Mouse (Mus musculus): ENCODE data around the gene Cdkn2aip. TPM values are rescaled to one million over a fixed set of nuclear protein-coding genes. Genes with fewer than 3 reads are reported as not detected.

The Cdkn2aip gene
- total and polyA plus RNA-seq, 3 experiments: 13.5 to 101 (median 14.1) TPM

DNA sequence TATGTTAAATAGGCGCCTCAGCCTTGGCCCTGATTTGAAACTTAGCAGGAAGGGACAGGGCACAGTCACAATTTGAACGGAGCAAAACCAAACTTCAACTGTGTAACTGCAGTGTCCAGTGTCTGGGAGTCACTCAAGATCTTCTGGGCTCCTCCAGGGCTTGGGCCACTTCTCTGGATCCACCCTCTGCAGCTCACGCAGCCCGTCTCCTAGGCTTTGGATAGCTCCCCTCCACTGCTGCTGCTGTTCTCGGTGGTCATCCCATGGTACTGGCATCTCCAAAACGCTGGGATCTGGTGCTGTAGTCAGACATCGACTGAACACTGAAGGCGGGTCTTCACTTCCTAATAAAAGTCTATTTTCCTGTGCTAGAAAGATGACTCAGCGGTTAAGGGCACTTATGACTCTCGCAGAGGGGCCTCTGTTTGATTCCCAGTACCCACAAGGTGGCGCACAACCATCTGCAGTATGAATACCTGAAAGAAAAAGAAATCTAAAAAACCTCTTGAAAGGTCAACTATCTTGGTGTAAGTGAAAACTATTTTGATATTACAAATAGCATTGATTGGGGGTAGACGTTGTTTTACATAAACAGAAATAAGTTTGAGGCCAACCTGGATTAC lies 23.9 kb downstream of the Cdkn2aip start:
- peak; percentile 94 for DNase-seq (ENCODE audit: low read depth, low spot score)
- H3K27me3 ChIP-seq (ENCODE audit: control insufficient read depth in 1 of 2, insufficient read depth in 2 of 2, low read length in 2 of 2): no peaks in the 10 kb centered on the region
- TF ChIP-seq CTCF (IDR thresholded peaks at IDR 0.05 in 2 of 3, conservative IDR thresholded peaks at IDR 0.05 in 1 of 3; ENCODE audit: control insufficient read depth in 1 of 3, insufficient read depth in 1 of 3, low read depth in 2 of 3, low read length in 3 of 3, poor library complexity in 1 of 3, severe bottlenecking in 1 of 3) (peak; percentile 68 to 90 (median 74)), CHD1 (IDR thresholded peaks at IDR 0.05; ENCODE audit: low read depth, low read length) (no peak), E2F4 (IDR thresholded peaks at IDR 0.05; ENCODE audit: borderline replicate concordance, low read depth, low read length) (no peak), ETS1 (IDR thresholded peaks at IDR 0.05; ENCODE audit: low read depth, low read length) (peak; percentile 20; the same call in 1 of the 2 replicates), POLR2A (IDR thresholded peaks at IDR 0.05; ENCODE audit: control insufficient read depth in 1 of 2, insufficient read depth in 1 of 2, low read depth in 1 of 2, low read length in 2 of 2, poor library complexity in 1 of 2) (no peak), SMC3 (IDR thresholded peaks at IDR 0.05; ENCODE audit: low read depth, low read length) (peak; percentile 77), MYB (IDR thresholded peaks at IDR 0.05; ENCODE audit: low read depth, low read length) (no peak), TBP (IDR thresholded peaks at IDR 0.05; ENCODE audit: low read depth, low read length) (0 out of 2 replicates have a peak, but pooled peaks have one; percentile 29), EP300 (IDR thresholded peaks at IDR 0.05; ENCODE audit: low read depth in 1 of 2, low read length in 2 of 2) (peak in 1 of 2 experiments; percentile 19; a peak in 1 of 4 replicates), ZC3H11A (IDR thresholded peaks at IDR 0.05; ENCODE audit: low read depth, low read length) (0 out of 2 replicates have a peak, but pooled peaks have one; percentile 32), RAD21 (IDR thresholded peaks at IDR 0.05; ENCODE audit: low read depth, low read length) (peak; percentile 65), MAFK (IDR thresholded peaks at IDR 0.05; ENCODE audit: borderline replicate concordance, low read depth, low read length) (peak; percentile 97), SIN3A (IDR thresholded peaks at IDR 0.05; ENCODE audit: low read length) (peak; percentile 49), MAX (IDR thresholded peaks at IDR 0.05; ENCODE audit: low read length) (no peak; the same call in 1 of the 2 replicates)

DNA sequence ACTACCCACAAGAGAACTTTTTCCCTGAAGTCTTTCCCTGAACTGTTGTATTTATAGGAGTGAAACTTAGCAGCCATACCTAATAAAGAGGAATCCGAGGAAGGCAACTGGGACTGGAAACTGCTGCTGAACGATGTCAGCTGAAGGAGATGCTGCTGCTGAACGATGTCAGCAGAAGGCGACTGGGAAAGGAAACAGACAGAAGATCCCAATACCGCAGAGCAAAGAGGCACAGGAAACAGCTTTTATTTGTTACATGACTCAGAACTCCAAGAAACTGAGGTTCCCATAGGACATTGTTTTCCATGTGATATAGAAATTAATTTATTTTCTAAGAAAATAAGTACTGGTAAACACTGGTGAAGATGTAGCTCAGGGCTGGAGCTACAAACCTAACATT lies 29.3 kb downstream of the Cdkn2aip start:
- DNase-seq (ENCODE audit: low read depth, low spot score): no peak
- Histone ChIP-seq H3K79me2 (ENCODE audit: control insufficient read depth, insufficient read depth, low read length, poor library complexity) (no peaks in the 10 kb centered on the region), H3K4me3 (ENCODE audit: control insufficient read depth in 1 of 2, insufficient read depth in 1 of 2, low read depth in 2 of 2, low read length in 2 of 2) (no peak overlapping the region), H3K27ac (ENCODE audit: control insufficient read depth, low read depth, low read length) (no peak overlapping the region), H3K27me3 (ENCODE audit: control insufficient read depth in 1 of 2, insufficient read depth in 2 of 2, low read length in 2 of 2) (no peaks in the 10 kb centered on the region), H3K9me3 (replicated peaks; ENCODE audit: insufficient read depth, low read length) (no peaks in the 10 kb centered on the region), H3K4me1 (ENCODE audit: control insufficient read depth in 1 of 2, insufficient read depth in 2 of 2, low read length in 2 of 2) (no peaks in the 10 kb centered on the region; a peak in 1 of 4 replicates), H3K9ac (ENCODE audit: control insufficient read depth, low read depth, low read length, poor library complexity, severe bottlenecking) (no peak overlapping the region), H3K36me3 (ENCODE audit: control insufficient read depth in 1 of 2, insufficient read depth in 2 of 2, low read length in 2 of 2) (no peaks in the 10 kb centered on the region)
- no peak for TF ChIP-seq BHLHE40 (IDR thresholded peaks at IDR 0.05; ENCODE audit: borderline replicate concordance, low read depth, low read length)
- no peak for TF ChIP-seq UBTF (IDR thresholded peaks at IDR 0.05; ENCODE audit: borderline replicate concordance, insufficient read depth, low read depth, low read length)
- TF ChIP-seq POLR2AphosphoS2 (IDR thresholded peaks at IDR 0.05; ENCODE audit: low read length): 0 out of 2 replicates have a peak, but pooled peaks have one; percentile 38

More for the DNA sequence above, 23.9 kb downstream of the Cdkn2aip start:
- Histone ChIP-seq H3K79me2 (ENCODE audit: control insufficient read depth, insufficient read depth, low read length, poor library complexity) (no peaks in the 10 kb centered on the region), H3K27ac (ENCODE audit: control insufficient read depth, low read depth, low read length) (no peak overlapping the region), H3K4me1 (ENCODE audit: control insufficient read depth in 1 of 2, insufficient read depth in 2 of 2, low read length in 2 of 2) (peaks cover 0 to 11% of the 10 kb centered on the region in 2 experiments; a peak in 2 of 4 replicates), H3K9ac (ENCODE audit: control insufficient read depth, low read depth, low read length, poor library complexity, severe bottlenecking) (no peak overlapping the region), H3K4me3 (ENCODE audit: control insufficient read depth in 1 of 2, insufficient read depth in 1 of 2, low read depth in 2 of 2, low read length in 2 of 2) (no peak overlapping the region), H3K9me3 (replicated peaks; ENCODE audit: insufficient read depth, low read length) (no peaks in the 10 kb centered on the region), H3K36me3 (ENCODE audit: control insufficient read depth in 1 of 2, insufficient read depth in 2 of 2, low read length in 2 of 2) (no peaks in the 10 kb centered on the region)
